Mouse (Mus musculus): ENCODE data around the gene Ctnnb1. TPM values are rescaled to one million over a fixed set of nuclear protein-coding genes. Genes with fewer than 3 reads are reported as not detected.

Ctnnb1 gene
- total and polyA plus RNA-seq, 2 experiments from 2014 or later, result 347 to 1,042 TPM

DNA sequence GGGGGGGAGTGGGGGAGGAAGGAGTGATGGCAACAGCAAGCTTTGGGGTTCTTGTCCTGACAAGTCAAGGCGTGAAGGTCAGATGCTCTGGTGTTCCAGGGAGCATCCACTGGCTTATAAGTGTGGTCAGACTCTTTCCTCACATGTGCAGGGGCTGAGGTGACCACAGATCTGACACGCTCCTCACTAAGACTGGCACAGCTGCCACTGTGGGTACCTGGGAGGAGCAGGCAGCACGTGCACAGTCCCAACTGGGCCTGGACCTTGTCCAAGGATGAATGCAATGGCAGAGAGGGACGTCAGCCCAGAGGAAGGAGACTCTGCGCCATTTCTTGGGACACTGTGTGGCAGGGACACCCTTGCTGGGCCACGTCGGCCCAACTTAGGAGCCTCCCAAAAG, 52.8 kb downstream of the Ctnnb1 start:
- no peak for ATAC-seq (ENCODE audit: low FRiP score)
- no peak for DNase-seq (ENCODE audit: low spot score)
- no peak overlapping the region for H3K9ac ChIP-seq (replicated peaks; ENCODE audit: low read length, poor library complexity, severe bottlenecking)
- no peak overlapping the region for H3K4me2 ChIP-seq (ENCODE audit: low read depth, low read length, poor library complexity, severe bottlenecking)
- no peak overlapping the region for H3K27ac ChIP-seq (ENCODE audit: low read depth, low read length)
- no peak overlapping the region for H3K4me3 ChIP-seq (ENCODE audit: low read depth, low read length)
- TF ChIP-seq CTCF (IDR thresholded peaks at IDR 0.05), result no peak
- 0 out of 2 replicates have a peak, but pooled peaks cover 4% of the 10 kb centered on the region for H3K4me1 ChIP-seq (ENCODE audit: insufficient read depth, low read length)
- H3K9me3 ChIP-seq (ENCODE audit: low read length), result no peaks in the 10 kb centered on the region
- 83% methylated on average over 7 of the region's 7 CpGs for WGBS
- H3K27me3 ChIP-seq (ENCODE audit: insufficient read depth, low read length), result no peaks in the 10 kb centered on the region
- no peaks in the 10 kb centered on the region for H3K36me3 ChIP-seq (ENCODE audit: insufficient read depth, low read length)

DNA sequence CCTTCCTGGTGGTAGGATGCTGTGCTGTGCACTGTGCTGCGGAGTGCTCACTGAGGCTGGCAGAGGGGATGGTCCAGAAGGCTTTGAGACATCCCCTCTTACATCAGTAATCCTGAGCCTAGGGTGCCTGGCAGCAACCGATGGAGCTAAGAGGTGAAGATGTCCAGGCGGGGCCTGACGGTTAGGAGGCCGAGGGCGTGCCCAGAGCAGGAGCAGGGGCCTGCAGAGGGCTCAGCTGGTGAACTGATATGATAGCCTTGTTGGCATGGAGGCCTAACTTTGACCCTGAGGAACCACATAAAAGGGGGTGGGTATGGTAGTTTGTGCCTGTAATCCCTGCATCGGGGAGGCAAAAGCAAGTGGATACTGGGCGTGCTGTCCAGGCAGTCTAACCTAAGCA, 54.8 kb downstream of the Ctnnb1 start:
- Histone ChIP-seq H3K4me3 (ENCODE audit: low read depth, low read length) (no peak overlapping the region), H3K9ac (replicated peaks; ENCODE audit: low read length, poor library complexity, severe bottlenecking) (no peak overlapping the region), H3K36me3 (ENCODE audit: insufficient read depth, low read length) (no peaks in the 10 kb centered on the region), H3K4me1 (ENCODE audit: insufficient read depth, low read length) (peaks cover 9% of the 10 kb centered on the region; the same call in 1 of the 2 replicates), H3K27ac (ENCODE audit: low read depth, low read length) (no peak overlapping the region), H3K9me3 (ENCODE audit: low read length) (no peaks in the 10 kb centered on the region), H3K4me2 (ENCODE audit: low read depth, low read length, poor library complexity, severe bottlenecking) (no peak overlapping the region), H3K27me3 (ENCODE audit: insufficient read depth, low read length) (no peaks in the 10 kb centered on the region)
- WGBS, result 91% methylated on average over 8 of the region's 8 CpGs
- ATAC-seq (ENCODE audit: low FRiP score) (no peak), DNase-seq (ENCODE audit: low spot score) (no peak)
- no peak for TF ChIP-seq CTCF (IDR thresholded peaks at IDR 0.05)

DNA sequence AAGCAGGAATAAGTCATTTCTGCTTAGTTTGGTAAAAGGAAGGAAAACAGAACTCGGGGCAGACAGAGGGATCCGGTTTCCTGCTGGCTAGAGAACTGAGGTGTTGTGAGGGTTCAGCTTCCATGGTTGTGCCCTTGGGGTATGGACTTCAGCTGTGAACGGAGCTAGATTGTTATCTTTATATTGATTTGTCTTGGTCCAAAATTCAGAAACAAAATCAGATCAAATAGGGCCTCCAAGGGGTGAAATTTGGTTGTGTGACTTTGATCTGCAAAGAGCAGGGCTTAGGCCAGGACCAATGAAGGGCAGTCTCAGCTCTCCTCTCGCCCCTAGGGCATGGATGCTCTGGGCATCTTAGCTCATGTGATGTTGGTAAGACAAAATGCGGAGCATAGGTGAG, 55.5 kb downstream of the Ctnnb1 start:
- ATAC-seq (ENCODE audit: low FRiP score) (no peak), DNase-seq (ENCODE audit: low spot score) (no peak)
- H3K36me3 ChIP-seq (ENCODE audit: insufficient read depth, low read length), result no peaks in the 10 kb centered on the region
- no peak for TF ChIP-seq CTCF (IDR thresholded peaks at IDR 0.05)
- peaks cover 9% of the 10 kb centered on the region; the same call in 1 of the 2 replicates for H3K4me1 ChIP-seq (ENCODE audit: insufficient read depth, low read length)
- no peak overlapping the region for H3K4me3 ChIP-seq (ENCODE audit: low read depth, low read length)
- H3K9ac ChIP-seq (replicated peaks; ENCODE audit: low read length, poor library complexity, severe bottlenecking), result no peak overlapping the region
- H3K9me3 ChIP-seq (ENCODE audit: low read length), result no peaks in the 10 kb centered on the region
- no peaks in the 10 kb centered on the region for H3K27me3 ChIP-seq (ENCODE audit: insufficient read depth, low read length)
- H3K4me2 ChIP-seq (ENCODE audit: low read depth, low read length, poor library complexity, severe bottlenecking), result no peak overlapping the region
- WGBS, result 75% methylated on average over 5 of the region's 5 CpGs
- H3K27ac ChIP-seq (ENCODE audit: low read depth, low read length), result no peak overlapping the region

DNA sequence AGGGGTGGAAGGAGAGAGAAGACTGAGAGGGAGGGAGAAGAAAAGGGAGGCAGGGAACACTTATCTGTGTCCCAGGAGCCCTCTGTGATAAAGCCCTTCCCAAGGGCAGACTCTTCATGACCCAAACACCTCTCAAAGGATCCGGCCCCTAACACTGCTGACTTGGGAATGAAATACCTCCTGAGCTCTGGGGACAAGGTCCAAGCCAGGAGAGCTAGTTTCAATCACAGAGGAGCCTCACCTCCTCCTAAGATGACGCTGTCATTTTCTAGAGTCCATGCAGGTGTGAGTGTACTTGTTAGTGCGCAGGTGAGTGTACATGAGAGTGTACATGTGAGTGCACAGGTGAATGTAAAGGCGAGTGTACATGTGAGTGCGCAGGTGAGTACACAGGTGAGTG, 56.0 kb downstream of the Ctnnb1 start:
- H3K27me3 ChIP-seq (ENCODE audit: insufficient read depth, low read length), result no peaks in the 10 kb centered on the region
- no peak for DNase-seq (ENCODE audit: low spot score)
- WGBS, result 96% methylated on average over 5 of the region's 5 CpGs
- H3K36me3 ChIP-seq (ENCODE audit: insufficient read depth, low read length), result no peaks in the 10 kb centered on the region
- H3K27ac ChIP-seq (ENCODE audit: low read depth, low read length), result no peak overlapping the region
- no peaks in the 10 kb centered on the region for H3K9me3 ChIP-seq (ENCODE audit: low read length)
- H3K4me1 ChIP-seq (ENCODE audit: insufficient read depth, low read length), result peaks cover 7% of the 10 kb centered on the region; the same call in 1 of the 2 replicates
- ATAC-seq (ENCODE audit: low FRiP score), result no peak
- no peak for TF ChIP-seq CTCF (IDR thresholded peaks at IDR 0.05)
- H3K4me3 ChIP-seq (ENCODE audit: low read depth, low read length), result no peak overlapping the region
- no peak overlapping the region for H3K4me2 ChIP-seq (ENCODE audit: low read depth, low read length, poor library complexity, severe bottlenecking)
- no peak overlapping the region for H3K9ac ChIP-seq (replicated peaks; ENCODE audit: low read length, poor library complexity, severe bottlenecking)

DNA sequence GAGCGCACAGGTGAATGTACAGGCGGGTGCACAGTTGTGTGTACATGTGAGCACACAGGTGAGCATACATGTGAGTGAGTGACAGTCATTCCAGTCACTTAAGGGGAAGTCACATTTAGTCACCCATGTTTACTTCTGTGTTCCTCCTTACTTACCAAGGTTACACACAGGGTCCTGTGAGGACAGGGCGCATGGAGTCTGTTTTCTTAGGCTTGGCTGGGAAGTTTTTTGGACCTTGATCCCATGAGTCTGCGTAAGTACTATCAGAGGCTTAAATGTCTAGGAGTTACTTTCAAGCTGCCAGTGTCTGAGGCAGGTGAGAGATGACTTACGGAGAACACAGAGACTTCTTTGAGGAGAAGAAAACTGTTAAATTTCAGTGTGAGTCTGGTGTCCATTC, 56.5 kb downstream of the Ctnnb1 start:
- H3K27me3 ChIP-seq (ENCODE audit: insufficient read depth, low read length), result no peaks in the 10 kb centered on the region
- H3K27ac ChIP-seq (ENCODE audit: low read depth, low read length), result no peak overlapping the region
- peaks cover 5% of the 10 kb centered on the region; the same call in 1 of the 2 replicates for H3K4me1 ChIP-seq (ENCODE audit: insufficient read depth, low read length)
- DNase-seq (ENCODE audit: low spot score), result no peak
- H3K4me3 ChIP-seq (ENCODE audit: low read depth, low read length), result no peak overlapping the region
- ATAC-seq (ENCODE audit: low FRiP score), result no peak
- no peak overlapping the region for H3K9ac ChIP-seq (replicated peaks; ENCODE audit: low read length, poor library complexity, severe bottlenecking)
- TF ChIP-seq CTCF (IDR thresholded peaks at IDR 0.05), result no peak
- 98% methylated on average over 5 of the region's 5 CpGs for WGBS
- H3K4me2 ChIP-seq (ENCODE audit: low read depth, low read length, poor library complexity, severe bottlenecking), result no peak overlapping the region
- H3K9me3 ChIP-seq (ENCODE audit: low read length), result no peaks in the 10 kb centered on the region
- H3K36me3 ChIP-seq (ENCODE audit: insufficient read depth, low read length), result no peaks in the 10 kb centered on the region

DNA sequence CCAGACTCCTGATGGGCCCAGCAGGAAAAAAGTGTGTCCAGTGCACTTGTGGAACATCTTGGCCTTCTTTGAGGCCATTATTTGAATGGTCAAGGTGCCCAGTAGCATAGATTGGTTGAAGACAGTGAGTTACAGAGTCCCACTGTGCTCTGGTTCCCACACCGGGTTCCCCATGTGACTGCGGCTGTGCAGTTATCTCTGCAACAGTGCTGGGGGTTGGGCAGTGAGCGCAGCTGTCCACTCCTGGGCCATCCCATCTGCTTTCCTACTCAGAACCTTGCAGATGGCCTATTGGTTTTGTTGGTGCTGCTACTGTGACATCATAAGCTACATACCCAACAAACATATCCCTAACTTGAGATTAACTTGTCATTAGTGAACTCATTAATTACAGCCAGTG, 57.2 kb downstream of the Ctnnb1 start:
- 91% methylated on average over 3 of the region's 3 CpGs for WGBS
- no peak for DNase-seq (ENCODE audit: low spot score)
- no peaks in the 10 kb centered on the region for H3K36me3 ChIP-seq (ENCODE audit: insufficient read depth, low read length)
- H3K9me3 ChIP-seq (ENCODE audit: low read length), result no peaks in the 10 kb centered on the region
- peaks cover 5% of the 10 kb centered on the region; the same call in 1 of the 2 replicates for H3K4me1 ChIP-seq (ENCODE audit: insufficient read depth, low read length)
- ATAC-seq (ENCODE audit: low FRiP score), result no peak
- no peak for TF ChIP-seq CTCF (IDR thresholded peaks at IDR 0.05)
- H3K27me3 ChIP-seq (ENCODE audit: insufficient read depth, low read length), result no peaks in the 10 kb centered on the region
- H3K4me2 ChIP-seq (ENCODE audit: low read depth, low read length, poor library complexity, severe bottlenecking), result no peak overlapping the region
- no peak overlapping the region for H3K27ac ChIP-seq (ENCODE audit: low read depth, low read length)
- no peak overlapping the region for H3K4me3 ChIP-seq (ENCODE audit: low read depth, low read length)
- H3K9ac ChIP-seq (replicated peaks; ENCODE audit: low read length, poor library complexity, severe bottlenecking), result no peak overlapping the region
